Mouse (Mus musculus): ENCODE data around the gene Zfp219. TPM values are rescaled to one million over a fixed set of nuclear protein-coding genes. Genes with fewer than 3 reads are reported as not detected.

The Zfp219 gene
- polyA plus RNA-seq, 1 experiment = 87.6 TPM

- peak; percentile 21; the same call in 1 of the 2 replicates for TF ChIP-seq CTCF (IDR thresholded peaks at IDR 0.05; ENCODE audit: insufficient read depth, low read length)
- TF ChIP-seq POLR2A (IDR thresholded peaks at IDR 0.05; ENCODE audit: borderline replicate concordance, extremely low read depth, low read depth, low read length) = no peak
- WGBS = 78% methylated on average over 8 of the region's 8 CpGs
- Histone ChIP-seq H3K4me1 (ENCODE audit: control insufficient read depth, insufficient read depth, low read length) (peaks cover 4% of the 10 kb centered on the region), H3K4me3 (replicated peaks; ENCODE audit: extremely low read depth, low read depth, low read length) (no peak overlapping the region)
- no peak for DNase-seq
Measured at GRCm38 (mm10) chr14:52006241-52006640, 14.3 kb downstream of the Zfp219 start.

GRCm38 (mm10) chr14:52005616-52006015 is 14.9 kb downstream of the Zfp219 start:
- DNase-seq = no peak
- TF ChIP-seq POLR2A (IDR thresholded peaks at IDR 0.05; ENCODE audit: borderline replicate concordance, extremely low read depth, low read depth, low read length) = no peak
- TF ChIP-seq CTCF (IDR thresholded peaks at IDR 0.05; ENCODE audit: insufficient read depth, low read length) = no peak
- WGBS = 77% methylated on average over 6 of the region's 6 CpGs
- Histone ChIP-seq H3K4me1 (ENCODE audit: control insufficient read depth, insufficient read depth, low read length) (peaks cover 4% of the 10 kb centered on the region), H3K4me3 (replicated peaks; ENCODE audit: extremely low read depth, low read depth, low read length) (no peak overlapping the region)

GRCm38 (mm10) chr14:52005141-52005540 is 15.4 kb downstream of the Zfp219 start:
- no peak for DNase-seq
- TF ChIP-seq POLR2A (IDR thresholded peaks at IDR 0.05; ENCODE audit: borderline replicate concordance, extremely low read depth, low read depth, low read length) = no peak
- no peak for TF ChIP-seq CTCF (IDR thresholded peaks at IDR 0.05; ENCODE audit: insufficient read depth, low read length)
- Histone ChIP-seq H3K4me1 (ENCODE audit: control insufficient read depth, insufficient read depth, low read length) (peaks cover 4% of the 10 kb centered on the region), H3K4me3 (replicated peaks; ENCODE audit: extremely low read depth, low read depth, low read length) (no peak overlapping the region)
- WGBS = 72% methylated on average over 7 of the region's 7 CpGs

GRCm38 (mm10) chr14:52003981-52004495 is 16.5 kb downstream of the Zfp219 start:
- WGBS = 49% methylated on average over 16 of the region's 16 CpGs
- Histone ChIP-seq H3K4me3 (replicated peaks; ENCODE audit: extremely low read depth, low read depth, low read length) (no peak overlapping the region), H3K4me1 (ENCODE audit: control insufficient read depth, insufficient read depth, low read length) (peaks cover 3% of the 10 kb centered on the region)
- no peak for DNase-seq
- TF ChIP-seq POLR2A (IDR thresholded peaks at IDR 0.05; ENCODE audit: borderline replicate concordance, extremely low read depth, low read depth, low read length) (no peak), CTCF (IDR thresholded peaks at IDR 0.05; ENCODE audit: insufficient read depth, low read length) (no peak)

- 94% methylated on average over 14 of the region's 14 CpGs for WGBS
- DNase-seq = no peak
Measured at GRCm38 (mm10) chr14:51997483-51997882, 23.1 kb downstream of the Zfp219 start.

GRCm38 (mm10) chr14:51996866-51997265 is 23.7 kb downstream of the Zfp219 start:
- TF ChIP-seq CTCF (IDR thresholded peaks at IDR 0.05; ENCODE audit: insufficient read depth, low read length) (no peak), POLR2A (IDR thresholded peaks at IDR 0.05; ENCODE audit: borderline replicate concordance, extremely low read depth, low read depth, low read length) (no peak)
- no peak for DNase-seq
- no peaks in the 10 kb centered on the region for H3K4me1 ChIP-seq (ENCODE audit: control insufficient read depth, insufficient read depth, low read length)
- WGBS = 74% methylated on average over 17 of the region's 17 CpGs
- no peak overlapping the region for H3K4me3 ChIP-seq (replicated peaks; ENCODE audit: extremely low read depth, low read depth, low read length)

More at GRCm38 (mm10) chr14:51997483-51997882, 23.1 kb downstream of the Zfp219 start:
- no peaks in the 10 kb centered on the region for H3K4me1 ChIP-seq (ENCODE audit: control insufficient read depth, insufficient read depth, low read length)
- no peak for TF ChIP-seq POLR2A (IDR thresholded peaks at IDR 0.05; ENCODE audit: borderline replicate concordance, extremely low read depth, low read depth, low read length)
- no peak for TF ChIP-seq CTCF (IDR thresholded peaks at IDR 0.05; ENCODE audit: insufficient read depth, low read length)
- H3K4me3 ChIP-seq (replicated peaks; ENCODE audit: extremely low read depth, low read depth, low read length) = no peak overlapping the region

- DNase-seq = no peak
Measured at GRCm38 (mm10) chr14:51996231-51996841, 24.2 kb downstream of the Zfp219 start.

GRCm38 (mm10) chr14:51995219-51995871 is 25.2 kb downstream of the Zfp219 start:
- WGBS = 64% methylated on average over 12 of the region's 12 CpGs
- Histone ChIP-seq H3K4me1 (ENCODE audit: control insufficient read depth, insufficient read depth, low read length) (no peaks in the 10 kb centered on the region), H3K4me3 (replicated peaks; ENCODE audit: extremely low read depth, low read depth, low read length) (no peak overlapping the region)
- no peak for TF ChIP-seq CTCF (IDR thresholded peaks at IDR 0.05; ENCODE audit: insufficient read depth, low read length)
- TF ChIP-seq POLR2A (IDR thresholded peaks at IDR 0.05; ENCODE audit: borderline replicate concordance, extremely low read depth, low read depth, low read length) = no peak
- DNase-seq = no peak

More at GRCm38 (mm10) chr14:51996231-51996841, 24.2 kb downstream of the Zfp219 start:
- 83% methylated on average over 13 of the region's 13 CpGs for WGBS
- no peak overlapping the region for H3K4me3 ChIP-seq (replicated peaks; ENCODE audit: extremely low read depth, low read depth, low read length)
- no peak for TF ChIP-seq POLR2A (IDR thresholded peaks at IDR 0.05; ENCODE audit: borderline replicate concordance, extremely low read depth, low read depth, low read length)
- no peak for TF ChIP-seq CTCF (IDR thresholded peaks at IDR 0.05; ENCODE audit: insufficient read depth, low read length)
- H3K4me1 ChIP-seq (ENCODE audit: control insufficient read depth, insufficient read depth, low read length) = no peaks in the 10 kb centered on the region

GRCm38 (mm10) chr14:51994453-51994852 is 26.1 kb downstream of the Zfp219 start:
- no peak overlapping the region for H3K4me3 ChIP-seq (replicated peaks; ENCODE audit: extremely low read depth, low read depth, low read length)
- DNase-seq = no peak
- TF ChIP-seq CTCF (IDR thresholded peaks at IDR 0.05; ENCODE audit: insufficient read depth, low read length) (no peak), POLR2A (IDR thresholded peaks at IDR 0.05; ENCODE audit: borderline replicate concordance, extremely low read depth, low read depth, low read length) (no peak)
- WGBS = 88% methylated on average over 4 of the region's 4 CpGs
- no peaks in the 10 kb centered on the region for H3K4me1 ChIP-seq (ENCODE audit: control insufficient read depth, insufficient read depth, low read length)
